Comparison of ENCODE assay signal across 10 mouse cellular contexts in genomic region chr5:74455510-74456269, GRCm38 (mm10).
A peak's percentile ranks its signal among the peaks of the same experiment; 100 is the strongest.
DNase-seq lines count a peak whose midpoint lies in the region; ATAC-seq and TF ChIP-seq lines count a peak whose summit lies in the region.
"Had no signal": no experiment of that assay in that cellular context is flagged by ENCODE, and none has a peak within 500 bp of the region (broad histone marks: within the 10 kb centered on the region; RNA-seq: fewer than 3 reads in every experiment).

No protein-coding gene starts in this region.

- H3K4me2 ChIP-seq in stomach, postnatal 0 days (replicated peaks; ENCODE audit: low read depth), result no peak overlapping the region

- ATAC-seq in stomach, postnatal 0 days (ENCODE audit: low FRiP score, low TSS enrichment), result no peak

- H3K27me3 ChIP-seq in testis, adult 2 months (ENCODE audit: control insufficient read depth, insufficient read depth, low read length), result no peaks in the 10 kb centered on the region
- H3K27me3 ChIP-seq in stomach, postnatal 0 days (ENCODE audit: control insufficient read depth, insufficient read depth, low read length), result no peaks in the 10 kb centered on the region

- WGBS in stomach, postnatal 0 days, result 85% methylated on average over 6 of the region's 6 CpGs

- no peak for DNase-seq in gastrocnemius, adult 2 months
- no peak for DNase-seq in gastrocnemius, postnatal 4 days (ENCODE audit: low spot score in 2 of 2)
- DNase-seq in testis, postnatal 10 days (ENCODE audit: low spot score), result no peak
- DNase-seq in induced T-regulatory cell, adult 2 months (ENCODE audit: low read depth), result peak; percentile 46
- DNase-seq in stomach, postnatal 0 days (ENCODE audit: low spot score), result no peak
- no peak for DNase-seq in left cerebral cortex, postnatal 10 days (ENCODE audit: extremely low spot score in 1 of 2, low spot score in 2 of 2)
- no peak for DNase-seq in layer of hippocampus, adult 18-20 months (ENCODE audit: low spot score in 2 of 2)
- DNase-seq: spleen, adult 18-20 months had no signal

- no peaks in the 10 kb centered on the region for H3K36me3 ChIP-seq in testis, adult 2 months (ENCODE audit: control insufficient read depth, insufficient read depth, low read length)
- H3K36me3 ChIP-seq in stomach, postnatal 0 days (ENCODE audit: control insufficient read depth, insufficient read depth, low read length), result no peaks in the 10 kb centered on the region

- no peak overlapping the region for H3K9ac ChIP-seq in stomach, postnatal 0 days (ENCODE audit: low read length)

- no peaks in the 10 kb centered on the region for H3K9me3 ChIP-seq in stomach, postnatal 0 days (ENCODE audit: control insufficient read depth, low read length)

- no peak for TF ChIP-seq POLR2A in testis, adult 2 months (IDR thresholded peaks at IDR 0.05; ENCODE audit: control insufficient read depth, low read depth, low read length)

- H3K4me1 ChIP-seq in testis, adult 2 months (ENCODE audit: control insufficient read depth, insufficient read depth, low read length), result no peaks in the 10 kb centered on the region
- H3K4me1 ChIP-seq in stomach, postnatal 0 days (replicated peaks; ENCODE audit: control insufficient read depth, insufficient read depth), result no peaks in the 10 kb centered on the region

- intact Hi-C loops in gastrocnemius, adult 2 months (cut with DNase I), result no loop called here
- intact Hi-C loops in left cerebral cortex, postnatal 10 days (cut with DNase I), result no loop called here

- H3K27ac ChIP-seq in gastrocnemius, adult 2 months, result no peak overlapping the region
- no peak overlapping the region for H3K27ac ChIP-seq in testis, adult 2 months (ENCODE audit: control insufficient read depth, insufficient read depth, low read depth, low read length)
- no peak overlapping the region for H3K27ac ChIP-seq in stomach, postnatal 0 days (replicated peaks)

- no peak for TF ChIP-seq EP300 in stomach, postnatal 0 days (optimal IDR thresholded peaks at IDR 0.05)

- TF ChIP-seq CTCF in gastrocnemius, adult 2 months (IDR thresholded peaks at IDR 0.05), result peak; percentile 46
- peak; percentile 32; the same call in 1 of the 2 replicates for TF ChIP-seq CTCF in testis, adult 2 months (IDR thresholded peaks at IDR 0.05; ENCODE audit: control insufficient read depth, insufficient read depth, insufficient replicate concordance, low read depth, low read length)
- TF ChIP-seq CTCF in stomach, postnatal 0 days (IDR thresholded peaks at IDR 0.05; ENCODE audit: low read depth), result peak; percentile 55

- H3K4me3 ChIP-seq in gastrocnemius, adult 2 months, result no peak overlapping the region
- H3K4me3 ChIP-seq in testis, adult 2 months (ENCODE audit: control insufficient read depth, low read depth, low read length), result no peak overlapping the region
- no peak overlapping the region for H3K4me3 ChIP-seq in stomach, postnatal 0 days (ENCODE audit: low read depth, low read length)
- H3K4me3 ChIP-seq: erythroblast, embryonic 14.5 days had no signal
